Mouse (Mus musculus) hindbrain, postnatal 0 days (tissue): ENCODE results near the gene Urad. TPM values are rescaled to one million over a fixed set of nuclear protein-coding genes. Genes with fewer than 3 reads are reported as not detected.
A peak's percentile ranks its signal among the peaks of the same experiment; 100 is the strongest.

Experiments
- ATAC-seq: fragments of 200-750 bp; cut with Nextera tagmentation; 2 replicates; pipeline ENCODE4 v1.8.0; 2017; ENCODE audit warnings: mild to moderate bottlenecking, moderate TSS enrichment, moderate library complexity
- DNase-seq: peaks from one replicate; pipeline ENCODE4 v3.0.0-alpha.2; 2015; ENCODE audit warnings: low spot score
- H3K27ac ChIP-seq: fragments of 300-500 bp; sonication (generic); 2 replicates; pipeline ENCODE4 v1.5.1; 2014; ENCODE audit warnings: mild to moderate bottlenecking
- H3K27me3 ChIP-seq: fragments of 300-500 bp; sonication (generic); 2 replicates; pipeline ENCODE4 v1.6.1; 2014; ENCODE audit warnings: low read length, mixed read lengths; ENCODE audit not compliant: insufficient read depth
- H3K36me3 ChIP-seq: fragments of 300-500 bp; sonication (generic); 2 replicates; pipeline ENCODE4 v1.6.1; 2014; ENCODE audit warnings: low read length, mixed read lengths; ENCODE audit not compliant: insufficient read depth
- H3K4me1 ChIP-seq: fragments of 300-500 bp; sonication (generic); 2 replicates; pipeline ENCODE4 v1.6.1; 2014; ENCODE audit warnings: antibody characterized with exemption, low read length, mixed read lengths; ENCODE audit not compliant: insufficient read depth
- H3K4me2 ChIP-seq: fragments of 300-500 bp; sonication (generic); 2 replicates; pipeline ENCODE4 v1.6.1; 2014; ENCODE audit warnings: low read depth, mild to moderate bottlenecking, low read length, moderate library complexity, mixed read lengths
- H3K4me3 ChIP-seq: fragments of 300-500 bp; sonication (generic); 2 replicates; pipeline ENCODE4 v1.5.1; 2014; ENCODE audit warnings: low read length
- H3K9ac ChIP-seq: fragments of 300-500 bp; sonication (generic); replicated peaks from 2 replicates; pipeline ENCODE4 v1.6.1; 2014; ENCODE audit warnings: mild to moderate bottlenecking, low read length, moderate library complexity, mixed read lengths
- H3K9me3 ChIP-seq: fragments of 300-500 bp; sonication (generic); 2 replicates; pipeline ENCODE4 v1.6.1; 2016; ENCODE audit warnings: low read length, mixed read lengths
- CTCF ChIP-seq: IDR thresholded peaks from 2 replicates; pipeline ENCODE4 v1.5.1; 2016; ENCODE audit warnings: antibody characterized with exemption, control low read depth, low read depth
- WGBS: fragments of 180-500 bp; shearing (Covaris S2); extraction: QIAGEN DNeasy Blood & Tissue Kit; methylation state at CpG from one replicate; pipeline ENCODE4 v1.1.7; 2014; 5-methylcytosine and 5-hydroxymethylcytosine counted together
- polyA plus RNA-seq: library from polyadenylated mRNA; unstranded; fragments of >200 nt; fragmentation: Nextera tagmentation; extraction: Ambion mirVana; gene quantifications from 2 replicates; pipeline ENCODE4 v1.2.1, GENCODE M21; 2015
- total RNA-seq: library from RNA; depleted of rRNA; stranded (reverse); fragments of >200 nt; gene quantifications from 2 replicates; pipeline ENCODE4 v1.2.3, GENCODE M21; 2014

Urad gene
- total and polyA plus RNA-seq, 2 experiments from 2014 or later = not detected

DNA sequence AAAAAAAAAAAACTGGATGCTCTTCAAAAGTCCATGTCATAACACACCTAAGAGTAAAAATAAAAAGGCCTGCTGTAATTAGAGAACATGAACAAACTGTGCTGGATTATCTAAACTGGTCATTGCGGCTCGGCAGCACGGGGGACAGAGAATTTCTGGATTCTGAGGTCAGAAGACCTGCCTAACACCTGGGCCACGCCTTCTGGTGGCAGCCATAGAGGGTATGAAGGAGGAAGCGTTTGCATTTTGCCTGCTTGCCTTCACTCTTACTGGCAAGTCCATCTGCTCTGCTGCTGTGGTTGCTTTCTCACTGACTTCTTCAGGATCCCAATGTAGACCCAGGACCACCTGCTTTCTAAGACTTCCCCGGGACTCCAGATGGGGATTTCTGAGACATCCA, 20.7 kb upstream of the Urad start:
- H3K9ac ChIP-seq = no peak overlapping the region
- no peaks in the 10 kb centered on the region for H3K4me1 ChIP-seq
- 91% methylated on average over 6 of the region's 6 CpGs for WGBS
- DNase-seq (no peak), ATAC-seq (no peak)
- no peaks in the 10 kb centered on the region for H3K27me3 ChIP-seq
- no peak for TF ChIP-seq CTCF
- no peak overlapping the region for H3K4me2 ChIP-seq
- H3K4me3 ChIP-seq = no peak overlapping the region
- no peak overlapping the region for H3K27ac ChIP-seq
- H3K9me3 ChIP-seq = no peaks in the 10 kb centered on the region
- H3K36me3 ChIP-seq = no peaks in the 10 kb centered on the region

GRCm38 (mm10) chr5:147340741-147341414, 18.6 kb upstream of the Urad start:
- no peak for ATAC-seq
- 66% methylated on average over 13 of the region's 13 CpGs for WGBS
- no peak for DNase-seq
- H3K9me3 ChIP-seq = no peaks in the 10 kb centered on the region
- H3K27me3 ChIP-seq = no peaks in the 10 kb centered on the region
- no peaks in the 10 kb centered on the region for H3K4me1 ChIP-seq
- no peak for TF ChIP-seq CTCF
- no peak overlapping the region for H3K4me3 ChIP-seq
- H3K36me3 ChIP-seq = no peaks in the 10 kb centered on the region
- no peak overlapping the region for H3K4me2 ChIP-seq
- no peak overlapping the region for H3K27ac ChIP-seq
- H3K9ac ChIP-seq = no peak overlapping the region

- H3K9ac ChIP-seq = no peak overlapping the region
These were observed 17.3 kb upstream of the Urad start for GRCm38 (mm10) chr5:147339560-147339959.

DNA sequence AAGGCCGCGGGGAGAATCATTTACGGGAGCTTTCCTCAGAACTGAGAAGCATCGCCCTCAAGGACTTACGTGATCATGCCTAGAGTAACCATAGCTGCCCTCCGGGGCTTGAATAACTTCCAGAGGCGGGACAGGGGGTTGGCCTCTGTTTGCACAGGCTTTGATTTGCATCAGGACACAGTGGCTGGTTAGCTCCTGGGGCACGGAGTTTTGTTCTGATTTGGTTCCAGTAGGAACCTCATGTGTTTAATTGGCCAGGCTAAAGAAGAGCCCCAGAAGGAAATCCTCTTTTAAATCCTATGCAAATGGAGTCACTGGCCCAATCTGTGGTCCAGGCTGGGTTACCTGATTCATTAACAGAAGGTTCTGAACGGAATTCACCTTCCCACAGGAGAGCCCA, 16.7 kb upstream of the Urad start:
- Histone ChIP-seq H3K4me2 (no peak overlapping the region), H3K4me1 (no peaks in the 10 kb centered on the region), H3K9ac (no peak overlapping the region), H3K27ac (no peak overlapping the region), H3K4me3 (no peak overlapping the region), H3K27me3 (no peaks in the 10 kb centered on the region), H3K9me3 (no peaks in the 10 kb centered on the region), H3K36me3 (no peaks in the 10 kb centered on the region)
- ATAC-seq = no peak
- DNase-seq = no peak
- 58% methylated on average over 9 of the region's 9 CpGs for WGBS
- TF ChIP-seq CTCF = no peak

More at GRCm38 (mm10) chr5:147339560-147339959, 17.3 kb upstream of the Urad start:
- H3K4me2 ChIP-seq = no peak overlapping the region
- no peak for ATAC-seq
- DNase-seq = no peak
- no peak for TF ChIP-seq CTCF
- H3K36me3 ChIP-seq = no peaks in the 10 kb centered on the region
- H3K4me1 ChIP-seq = no peaks in the 10 kb centered on the region
- WGBS = 83% methylated on average over 11 of the region's 11 CpGs
- H3K27me3 ChIP-seq = no peaks in the 10 kb centered on the region
- H3K9me3 ChIP-seq = no peaks in the 10 kb centered on the region
- H3K4me3 ChIP-seq = no peak overlapping the region
- H3K27ac ChIP-seq = no peak overlapping the region

- H3K9me3 ChIP-seq = no peaks in the 10 kb centered on the region
- WGBS = 42% methylated on average over 7 of the region's 7 CpGs
- ATAC-seq (0 out of 2 replicates have a peak, but pooled peaks have one; percentile 24), DNase-seq (peak; percentile 12)
- no peaks in the 10 kb centered on the region for H3K36me3 ChIP-seq
- no peak overlapping the region for H3K4me2 ChIP-seq
- no peaks in the 10 kb centered on the region for H3K27me3 ChIP-seq
- H3K27ac ChIP-seq = no peak overlapping the region
- no peaks in the 10 kb centered on the region for H3K4me1 ChIP-seq
- no peak overlapping the region for H3K4me3 ChIP-seq
- no peak overlapping the region for H3K9ac ChIP-seq
- no peak for TF ChIP-seq CTCF
These were observed 10.5 kb upstream of the Urad start for GRCm38 (mm10) chr5:147332711-147333110.

DNA sequence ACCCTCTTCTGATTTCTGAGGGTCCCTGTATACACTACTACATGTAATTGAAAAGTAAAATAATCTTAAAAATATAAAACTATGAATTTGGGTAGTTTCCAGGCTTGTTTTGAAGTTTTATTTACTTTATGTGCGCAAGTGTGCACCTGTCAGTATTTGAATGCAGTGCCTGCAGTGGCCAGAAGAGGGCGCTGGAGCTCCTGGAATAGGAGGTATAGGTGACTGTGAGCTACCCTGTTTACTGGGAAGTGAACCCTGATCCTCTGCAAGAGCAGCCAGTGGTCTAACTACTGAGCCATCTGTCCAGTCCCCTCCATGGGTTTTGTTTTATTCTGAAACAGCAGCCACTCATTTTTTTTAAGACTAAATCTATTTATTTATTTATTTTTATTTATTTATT, 9.3 kb upstream of the Urad start:
- no peak overlapping the region for H3K4me2 ChIP-seq
- DNase-seq = peak; percentile 70
- H3K27ac ChIP-seq = no peak overlapping the region
- no peak overlapping the region for H3K4me3 ChIP-seq
- no peaks in the 10 kb centered on the region for H3K36me3 ChIP-seq
- WGBS = 38% methylated on average over 2 of the region's 2 CpGs
- no peak for ATAC-seq
- H3K27me3 ChIP-seq = no peaks in the 10 kb centered on the region
- no peak overlapping the region for H3K9ac ChIP-seq
- no peaks in the 10 kb centered on the region for H3K9me3 ChIP-seq
- peak; percentile 79 for TF ChIP-seq CTCF
- H3K4me1 ChIP-seq = no peaks in the 10 kb centered on the region

- DNase-seq (no peak), ATAC-seq (no peak)
- Histone ChIP-seq H3K4me1 (no peaks in the 10 kb centered on the region), H3K27me3 (no peaks in the 10 kb centered on the region), H3K9me3 (no peaks in the 10 kb centered on the region), H3K4me3 (no peak overlapping the region), H3K9ac (no peak overlapping the region), H3K36me3 (no peaks in the 10 kb centered on the region), H3K27ac (no peak overlapping the region), H3K4me2 (no peak overlapping the region)
- 82% methylated on average over 11 of the region's 11 CpGs for WGBS
- TF ChIP-seq CTCF = no peak
These were observed 7.7 kb upstream of the Urad start for GRCm38 (mm10) chr5:147329946-147330345.
